Mouse (Mus musculus) forebrain, embryonic 15.5 days (tissue): ENCODE measurements around the gene Mthfd1. TPM values are rescaled to one million over a fixed set of nuclear protein-coding genes. Genes with fewer than 3 reads are reported as not detected.
A peak's percentile ranks its signal among the peaks of the same experiment; 100 is the strongest.

Source experiments
- ATAC-seq: fragments of 200-750 bp; cut with Nextera tagmentation; replicated peaks from 2 replicates; pipeline ENCODE4 v1.8.0; 2017; ENCODE audit warnings: mild to moderate bottlenecking, moderate TSS enrichment, moderate library complexity
- H3K27ac ChIP-seq: fragments of 300-500 bp; sonication (generic); replicated peaks from 2 replicates; pipeline ENCODE4 v1.5.1; 2015; ENCODE audit warnings: mild to moderate bottlenecking, inconsistent platforms
- H3K27me3 ChIP-seq: fragments of 300-500 bp; sonication (generic); 2 replicates; pipeline ENCODE4 v1.6.1; 2015; ENCODE audit warnings: inconsistent platforms
- H3K36me3 ChIP-seq: fragments of 300-500 bp; sonication (generic); 2 replicates; pipeline ENCODE4 v1.6.1; 2015; ENCODE audit warnings: mild to moderate bottlenecking, inconsistent platforms
- H3K4me1 ChIP-seq: fragments of 300-500 bp; sonication (generic); 2 replicates; pipeline ENCODE4 v1.6.1; 2015; ENCODE audit warnings: inconsistent platforms
- H3K4me2 ChIP-seq: fragments of 300-500 bp; sonication (generic); replicated peaks from 2 replicates; pipeline ENCODE4 v1.6.1; 2015; ENCODE audit warnings: mild to moderate bottlenecking, inconsistent platforms
- H3K4me3 ChIP-seq: fragments of 300-500 bp; sonication (generic); 2 replicates; pipeline ENCODE4 v1.5.1; 2015; ENCODE audit warnings: mild to moderate bottlenecking, inconsistent platforms
- H3K9ac ChIP-seq: fragments of 300-500 bp; sonication (generic); replicated peaks from 2 replicates; pipeline ENCODE4 v1.6.1; 2015; ENCODE audit warnings: mild to moderate bottlenecking, inconsistent platforms
- H3K9me3 ChIP-seq: fragments of 300-500 bp; sonication (generic); 2 replicates; pipeline ENCODE4 v1.6.1; 2016; ENCODE audit warnings: inconsistent platforms
- WGBS: fragments of 180-500 bp; shearing (Covaris S2); methylation state at CpG from one replicate; pipeline ENCODE4 v1.1.7; 2015; ENCODE audit warnings: mixed read lengths; 5-methylcytosine and 5-hydroxymethylcytosine counted together
- polyA plus RNA-seq: library from polyadenylated mRNA; unstranded; fragments of >200 nt; fragmentation: Nextera tagmentation; extraction: Ambion mirVana; gene quantifications from 2 replicates; pipeline ENCODE4 v1.2.1, GENCODE M21; 2015

The Mthfd1 gene
- polyA plus RNA-seq, 1 experiment from 2014 or later, result 45.2 TPM

DNA sequence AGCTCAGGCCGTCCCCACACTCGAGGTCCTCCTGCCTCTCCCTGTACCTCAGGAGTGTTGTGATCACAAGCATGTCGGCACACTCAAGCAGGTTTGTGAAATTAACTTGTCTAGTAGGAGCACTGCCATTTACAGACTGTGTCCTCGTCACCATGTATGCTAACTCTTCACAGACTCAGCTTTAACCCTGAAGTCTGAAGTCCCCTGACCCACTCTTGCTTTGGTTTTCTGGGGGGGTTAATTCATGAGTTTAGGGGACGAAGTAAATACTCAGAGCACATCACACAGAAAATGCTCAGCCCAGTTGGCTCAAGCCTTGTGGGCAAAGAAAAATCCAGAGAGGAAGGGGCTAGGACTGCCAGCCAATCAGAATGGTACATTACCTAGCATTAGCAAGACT, 80.5 kb downstream of the Mthfd1 start:
- no peaks in the 10 kb centered on the region for H3K36me3 ChIP-seq
- ATAC-seq, result no peak
- H3K4me2 ChIP-seq, result no peak overlapping the region
- H3K9ac ChIP-seq, result no peak overlapping the region
- H3K27me3 ChIP-seq, result no peaks in the 10 kb centered on the region
- no peaks in the 10 kb centered on the region for H3K4me1 ChIP-seq
- no peak overlapping the region for H3K4me3 ChIP-seq
- no peak overlapping the region for H3K27ac ChIP-seq
- 87% methylated on average over 5 of the region's 5 CpGs for WGBS
- H3K9me3 ChIP-seq, result no peaks in the 10 kb centered on the region

GRCm38 (mm10) chr12:76336111-76336965, 81.2 kb downstream of the Mthfd1 start:
- Histone ChIP-seq H3K36me3 (no peaks in the 10 kb centered on the region), H3K27ac (no peak overlapping the region), H3K4me2 (no peak overlapping the region), H3K4me3 (no peak overlapping the region), H3K9ac (no peak overlapping the region), H3K27me3 (no peaks in the 10 kb centered on the region), H3K4me1 (no peaks in the 10 kb centered on the region), H3K9me3 (no peaks in the 10 kb centered on the region)
- 82% methylated on average over 17 of the region's 17 CpGs for WGBS
- no peak for ATAC-seq

DNA sequence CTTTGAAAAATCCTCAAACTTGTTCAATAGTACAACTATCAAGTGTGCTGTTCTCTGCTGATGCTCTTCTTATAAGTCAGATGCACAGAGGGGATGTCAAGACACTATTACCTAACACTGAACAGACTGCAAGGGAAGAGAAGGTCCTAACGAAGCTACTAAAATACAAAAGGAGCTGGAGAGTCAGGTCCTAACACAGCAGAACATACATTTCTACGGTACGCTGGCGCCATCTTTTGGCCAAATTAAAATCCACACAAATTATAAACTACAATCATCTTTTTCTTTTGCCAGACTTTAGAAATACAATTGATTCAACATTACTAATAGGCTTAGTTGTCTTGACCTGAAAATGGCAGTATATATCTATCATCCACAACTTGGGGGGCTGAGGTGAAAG, 86.0 kb downstream of the Mthfd1 start:
- no peak overlapping the region for H3K4me2 ChIP-seq
- H3K9me3 ChIP-seq, result no peaks in the 10 kb centered on the region
- WGBS, result 4% methylated on average over 4 of the region's 4 CpGs
- peak; percentile 60; the same call in 1 of the 2 replicates for ATAC-seq
- H3K9ac ChIP-seq, result no peak overlapping the region
- H3K4me3 ChIP-seq, result no peak overlapping the region
- H3K36me3 ChIP-seq, result no peaks in the 10 kb centered on the region
- no peaks in the 10 kb centered on the region for H3K27me3 ChIP-seq
- no peak overlapping the region for H3K27ac ChIP-seq
- H3K4me1 ChIP-seq, result no peaks in the 10 kb centered on the region

DNA sequence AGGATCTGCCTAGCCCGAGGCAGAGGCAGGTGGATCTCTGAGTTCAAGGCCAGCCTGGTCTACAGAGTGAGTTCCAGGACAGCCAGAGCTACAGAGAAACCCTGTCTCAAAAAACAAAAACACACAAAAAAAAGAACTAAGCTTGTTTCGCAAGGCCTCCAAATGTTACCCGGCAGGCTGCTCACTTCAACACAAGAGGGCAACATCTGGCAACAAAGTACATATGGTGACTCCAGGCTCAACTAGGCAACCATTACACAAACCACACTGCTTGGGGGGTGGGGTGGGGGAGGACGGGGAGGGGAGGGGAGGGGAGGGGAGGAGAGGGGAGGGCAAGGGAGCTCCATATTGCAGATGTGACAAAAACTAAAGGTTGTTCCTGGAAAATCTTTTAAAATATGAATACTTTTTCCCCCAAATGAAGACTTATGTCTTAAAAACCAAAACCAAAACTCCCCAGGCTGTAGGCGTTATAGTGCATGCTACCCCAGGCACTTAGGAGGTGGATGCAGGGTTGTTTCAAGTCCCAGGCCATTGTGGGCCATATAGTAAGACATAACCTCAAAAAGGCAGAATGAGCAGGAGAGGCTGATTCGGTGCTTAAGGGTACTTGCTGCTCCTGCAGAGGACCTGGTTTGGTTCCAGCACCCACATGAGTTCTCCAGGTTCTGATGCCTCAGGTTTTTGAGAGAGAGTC, 90.8 kb downstream of the Mthfd1 start:
- no peak overlapping the region for H3K27ac ChIP-seq
- no peaks in the 10 kb centered on the region for H3K27me3 ChIP-seq
- no peak for ATAC-seq
- no peaks in the 10 kb centered on the region for H3K4me1 ChIP-seq
- H3K4me2 ChIP-seq, result no peak overlapping the region
- H3K36me3 ChIP-seq, result peaks cover 18% of the 10 kb centered on the region
- H3K9me3 ChIP-seq, result no peaks in the 10 kb centered on the region
- H3K9ac ChIP-seq, result no peak overlapping the region
- WGBS, result 88% methylated on average over 5 of the region's 6 CpGs
- H3K4me3 ChIP-seq, result no peak overlapping the region

- H3K4me3 ChIP-seq, result no peak overlapping the region
- no peak for ATAC-seq
- no peak overlapping the region for H3K27ac ChIP-seq
- no peak overlapping the region for H3K4me2 ChIP-seq
- 78% methylated on average over 8 of the region's 8 CpGs for WGBS
- no peaks in the 10 kb centered on the region for H3K9me3 ChIP-seq
- H3K36me3 ChIP-seq, result peaks cover 32% of the 10 kb centered on the region
- no peak overlapping the region for H3K9ac ChIP-seq
- no peaks in the 10 kb centered on the region for H3K4me1 ChIP-seq
- no peaks in the 10 kb centered on the region for H3K27me3 ChIP-seq
Measured at GRCm38 (mm10) chr12:76349680-76350220, 94.7 kb downstream of the Mthfd1 start.

- Histone ChIP-seq H3K9me3 (no peaks in the 10 kb centered on the region), H3K4me2 (no peak overlapping the region), H3K9ac (no peak overlapping the region), H3K27me3 (no peaks in the 10 kb centered on the region), H3K36me3 (no peaks in the 10 kb centered on the region), H3K4me1 (no peaks in the 10 kb centered on the region), H3K27ac (no peak overlapping the region), H3K4me3 (no peak overlapping the region)
- ATAC-seq, result no peak
- WGBS, result 23% methylated on average over 1 of the region's 1 CpGs
Measured at GRCm38 (mm10) chr12:76360868-76361267, 105.8 kb downstream of the Mthfd1 start.

DNA sequence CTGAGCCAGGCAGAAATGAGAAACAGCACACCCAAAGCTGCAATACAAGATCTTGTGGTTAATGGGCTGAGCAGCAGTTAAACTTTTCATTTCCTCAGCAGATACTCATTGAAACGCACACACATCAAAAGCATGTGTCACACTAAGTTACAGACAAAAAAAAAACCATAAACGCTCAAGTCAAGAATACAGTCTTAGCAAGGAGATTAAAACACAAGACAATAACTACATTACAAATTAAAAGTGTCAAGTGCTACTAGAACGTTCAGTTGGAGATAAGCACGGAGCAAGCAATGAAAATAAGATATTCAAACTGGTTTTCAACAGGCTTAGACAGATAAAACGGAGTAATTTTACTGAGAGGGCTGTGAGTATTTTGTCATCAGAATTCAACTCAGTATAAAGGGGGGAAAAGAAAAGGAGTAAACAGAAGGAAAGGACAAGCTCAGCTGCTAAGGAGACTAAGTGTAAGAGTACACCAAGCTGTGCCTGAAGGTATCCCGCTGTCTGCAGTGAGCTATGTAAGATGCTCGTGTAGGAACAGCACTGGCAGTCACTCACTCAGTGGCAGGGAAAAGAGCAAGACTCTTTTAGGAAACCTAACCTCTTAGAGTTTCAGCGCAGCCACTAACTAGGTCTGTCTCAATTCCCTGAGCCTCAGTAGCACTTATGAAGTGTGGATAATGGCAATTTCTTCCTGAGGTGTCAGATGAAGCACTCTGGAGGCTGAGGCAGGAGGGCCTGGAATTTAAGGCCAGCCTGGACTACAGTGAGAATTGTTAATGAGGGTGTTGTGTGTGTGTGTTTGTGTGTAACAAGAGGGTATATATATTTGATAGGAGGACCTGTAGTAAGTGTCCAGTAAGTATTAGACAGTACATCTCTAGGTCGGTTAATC, 106.6 kb downstream of the Mthfd1 start:
- WGBS, result 65% methylated on average over 9 of the region's 9 CpGs
- H3K9ac ChIP-seq, result no peak overlapping the region
- H3K4me2 ChIP-seq, result no peak overlapping the region
- no peak for ATAC-seq
- H3K4me1 ChIP-seq, result peaks cover under 1% of the 10 kb centered on the region; the same call in 1 of the 2 replicates
- no peaks in the 10 kb centered on the region for H3K27me3 ChIP-seq
- no peak overlapping the region for H3K27ac ChIP-seq
- no peaks in the 10 kb centered on the region for H3K9me3 ChIP-seq
- H3K36me3 ChIP-seq, result no peaks in the 10 kb centered on the region
- H3K4me3 ChIP-seq, result no peak overlapping the region

DNA sequence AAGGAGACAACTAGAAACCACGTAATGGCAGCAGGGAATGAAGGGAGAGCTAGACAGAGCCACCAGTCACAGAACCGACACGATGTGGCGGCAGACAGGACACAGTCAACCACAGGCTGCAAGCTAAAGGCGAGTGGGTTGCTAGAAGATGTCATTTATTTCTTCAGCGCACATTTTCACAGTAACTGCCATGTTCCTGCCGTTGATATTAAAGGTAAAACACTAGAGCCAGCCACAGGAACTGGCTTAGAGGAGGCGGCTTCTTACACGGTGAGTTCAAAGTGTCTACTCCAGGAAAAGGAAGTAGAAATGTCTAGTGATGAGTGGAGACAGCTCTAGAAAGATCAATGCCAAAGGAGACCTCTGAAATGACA, 107.2 kb downstream of the Mthfd1 start:
- Histone ChIP-seq H3K9me3 (no peaks in the 10 kb centered on the region), H3K4me3 (no peak overlapping the region), H3K4me1 (peaks cover 7% of the 10 kb centered on the region), H3K27ac (no peak overlapping the region), H3K36me3 (no peaks in the 10 kb centered on the region), H3K27me3 (no peaks in the 10 kb centered on the region), H3K4me2 (no peak overlapping the region), H3K9ac (no peak overlapping the region)
- no peak for ATAC-seq
- 89% methylated on average over 9 of the region's 9 CpGs for WGBS

- no peak overlapping the region for H3K4me3 ChIP-seq
- no peaks in the 10 kb centered on the region for H3K9me3 ChIP-seq
- no peak overlapping the region for H3K4me2 ChIP-seq
- peaks cover 23% of the 10 kb centered on the region for H3K4me1 ChIP-seq
- no peak overlapping the region for H3K27ac ChIP-seq
- H3K9ac ChIP-seq, result no peak overlapping the region
- H3K36me3 ChIP-seq, result no peaks in the 10 kb centered on the region
- 87% methylated on average over 3 of the region's 3 CpGs for WGBS
- no peaks in the 10 kb centered on the region for H3K27me3 ChIP-seq
- ATAC-seq, result no peak
Measured at GRCm38 (mm10) chr12:76366276-76366675, 111.2 kb downstream of the Mthfd1 start.

DNA sequence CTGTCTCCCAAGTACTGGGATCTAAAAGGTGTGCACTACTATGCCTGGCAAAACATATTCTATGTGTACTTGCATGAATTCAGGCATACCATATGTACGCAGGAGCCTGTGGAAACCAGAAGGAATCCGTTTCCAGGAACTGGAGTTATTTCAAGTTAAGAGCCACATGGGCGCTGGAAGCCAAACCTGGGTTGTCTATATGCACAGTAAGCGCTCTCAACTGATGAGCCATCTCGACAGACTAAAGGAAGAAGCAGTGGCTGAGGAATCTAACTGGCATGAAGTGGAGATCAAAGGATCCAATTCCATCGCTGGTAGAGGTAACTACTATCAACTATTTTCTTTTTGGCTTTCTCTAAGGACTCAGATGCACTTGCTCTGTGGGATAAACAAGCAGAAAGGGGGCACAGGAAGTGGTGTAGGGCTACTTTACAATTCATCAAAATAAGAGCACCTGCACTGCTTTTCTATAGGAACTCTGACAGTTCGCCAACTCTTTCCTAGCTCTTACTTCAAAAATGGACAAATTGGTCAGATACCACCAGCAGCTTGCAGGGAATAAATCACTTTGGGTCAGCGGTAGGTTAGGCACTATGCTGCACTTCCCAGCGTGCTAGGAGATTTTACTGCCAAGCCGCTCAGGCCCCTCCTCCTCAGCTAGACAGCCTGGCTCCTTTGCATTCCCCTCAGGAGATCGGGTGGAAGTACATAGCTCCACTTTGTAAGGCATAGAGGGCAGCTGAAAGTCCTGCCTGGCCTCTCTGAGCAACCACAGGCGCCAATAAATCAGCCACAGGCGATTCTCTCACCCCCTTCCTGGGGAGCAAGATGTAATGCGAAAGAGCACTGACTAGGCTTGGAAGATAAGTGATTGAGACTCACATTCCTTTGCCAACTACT, 112.2 kb downstream of the Mthfd1 start:
- Histone ChIP-seq H3K36me3 (no peaks in the 10 kb centered on the region), H3K4me3 (peak overlapping the region; percentile 66), H3K4me2 (peak overlapping the region; percentile 90), H3K27ac (no peak overlapping the region), H3K27me3 (no peaks in the 10 kb centered on the region), H3K4me1 (peaks cover 34% of the 10 kb centered on the region), H3K9me3 (no peaks in the 10 kb centered on the region), H3K9ac (peak overlapping the region; percentile 99; the same call in 1 of the 2 replicates)
- 24% methylated on average over 14 of the region's 14 CpGs for WGBS
- ATAC-seq, result no peak

- peak overlapping the region; percentile 90 for H3K4me2 ChIP-seq
- peak overlapping the region; percentile 98 for H3K27ac ChIP-seq
- H3K9ac ChIP-seq, result peak overlapping the region; percentile 99
- H3K9me3 ChIP-seq, result no peaks in the 10 kb centered on the region
- peak overlapping the region; percentile 66 for H3K4me3 ChIP-seq
- no peak for ATAC-seq
- H3K4me1 ChIP-seq, result peaks cover 37% of the 10 kb centered on the region
- 7% methylated on average over 9 of the region's 9 CpGs for WGBS
- H3K36me3 ChIP-seq, result no peaks in the 10 kb centered on the region
- H3K27me3 ChIP-seq, result no peaks in the 10 kb centered on the region
Measured at GRCm38 (mm10) chr12:76368201-76368789, 113.2 kb downstream of the Mthfd1 start.
